Mouse (Mus musculus) bone marrow, adult 2 months (tissue): ENCODE measurements around the gene Arx.

Experiments used
- CTCF ChIP-seq: fragments of 200-500 bp; IDR thresholded peaks from 2 replicates; pipeline ENCODE4 v1.5.1; 2011; ENCODE audit warnings: low read length, control low read depth; ENCODE audit not compliant: control insufficient read depth, insufficient read depth
- POLR2A ChIP-seq: fragments of 200-500 bp; IDR thresholded peaks from 2 replicates; pipeline ENCODE4 v1.6.1; 2011; ENCODE audit warnings: low read depth, mild to moderate bottlenecking, control low read depth, low read length, borderline replicate concordance; ENCODE audit not compliant: control insufficient read depth

GRCm38 (mm10) chrX:93294736-93295490 lies 8.7 kb downstream of the Arx start:
- no peak for TF ChIP-seq CTCF
- TF ChIP-seq POLR2A: no peak
